Mouse (Mus musculus): ENCODE measurements around the gene Fut2.

The Fut2 gene

GRCm38 (mm10) chr7:45619592-45619991, 46.6 kb downstream of the Fut2 start:
- TF ChIP-seq GATA4 (IDR thresholded peaks at IDR 0.05; ENCODE audit: insufficient replicate concordance, low read length), result no peak

- TF ChIP-seq GATA4 (IDR thresholded peaks at IDR 0.05; ENCODE audit: insufficient replicate concordance, low read length), result no peak
Observed at GRCm38 (mm10) chr7:45618316-45618715, 47.9 kb downstream of the Fut2 start.

DNA sequence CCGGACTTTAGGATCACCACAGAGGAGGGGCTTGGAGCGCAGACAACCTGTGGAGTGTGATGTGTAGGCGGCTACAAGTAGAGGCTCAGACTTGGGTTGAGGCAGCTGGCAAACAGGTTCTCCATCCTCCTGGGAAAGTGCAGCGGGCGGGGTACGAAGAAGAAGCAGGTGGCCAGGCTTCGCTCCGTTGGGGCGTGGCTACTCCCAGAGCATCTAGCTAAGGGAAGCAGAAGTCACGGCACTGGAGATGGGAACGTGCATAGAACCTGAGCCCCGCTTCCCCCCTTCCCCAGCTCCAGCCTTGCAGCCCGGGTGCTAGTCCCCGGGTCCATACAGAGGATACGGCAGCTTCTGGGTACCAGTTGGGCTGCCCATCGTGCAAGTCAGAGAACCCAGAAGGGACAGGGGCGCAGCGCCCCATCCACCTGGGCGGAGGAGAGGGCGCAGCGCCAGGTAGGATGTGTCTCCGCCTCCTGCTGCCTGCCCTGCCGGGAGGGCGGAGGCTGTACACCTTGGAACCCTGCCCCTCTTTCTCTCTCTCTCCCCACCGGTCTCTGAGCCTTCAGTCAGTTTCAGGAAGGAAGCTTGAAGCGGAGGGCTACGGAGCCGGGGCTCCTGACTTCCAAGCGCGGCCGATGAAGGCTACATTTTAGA, 49.0 kb downstream of the Fut2 start, which contains the start of gene Fut1:
Gene Fut1 (plus strand): TSS at position 248 of the 654 bp plus-strand sequence.
- TF ChIP-seq GATA4 (IDR thresholded peaks at IDR 0.05; ENCODE audit: insufficient replicate concordance, low read length), result no peak

DNA sequence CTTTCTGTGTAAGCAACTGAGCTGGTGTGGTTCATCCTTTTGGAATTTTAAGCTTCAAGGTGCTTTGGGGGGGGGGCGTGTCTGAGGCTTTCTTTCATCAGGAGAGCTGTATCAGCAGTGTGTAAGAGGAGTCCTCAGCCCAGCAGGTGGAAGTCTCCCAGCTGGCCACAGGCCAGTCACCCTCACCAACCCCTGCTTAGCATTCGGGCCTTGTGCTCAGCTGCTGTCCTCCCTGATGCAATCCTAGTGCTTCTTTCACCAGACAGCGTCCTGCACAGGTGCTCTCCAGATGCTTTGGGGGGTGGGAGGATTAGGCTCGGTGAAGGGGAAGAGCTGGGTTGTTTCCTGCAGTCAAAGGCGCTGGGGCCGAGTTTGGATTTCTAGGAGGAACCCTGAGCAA, 49.9 kb downstream of the Fut2 start:
- no peak for TF ChIP-seq GATA4 (IDR thresholded peaks at IDR 0.05; ENCODE audit: insufficient replicate concordance, low read length)

- TF ChIP-seq GATA4 (IDR thresholded peaks at IDR 0.05; ENCODE audit: insufficient replicate concordance, low read length), result no peak
Observed at GRCm38 (mm10) chr7:45609511-45609910, 56.7 kb downstream of the Fut2 start.

DNA sequence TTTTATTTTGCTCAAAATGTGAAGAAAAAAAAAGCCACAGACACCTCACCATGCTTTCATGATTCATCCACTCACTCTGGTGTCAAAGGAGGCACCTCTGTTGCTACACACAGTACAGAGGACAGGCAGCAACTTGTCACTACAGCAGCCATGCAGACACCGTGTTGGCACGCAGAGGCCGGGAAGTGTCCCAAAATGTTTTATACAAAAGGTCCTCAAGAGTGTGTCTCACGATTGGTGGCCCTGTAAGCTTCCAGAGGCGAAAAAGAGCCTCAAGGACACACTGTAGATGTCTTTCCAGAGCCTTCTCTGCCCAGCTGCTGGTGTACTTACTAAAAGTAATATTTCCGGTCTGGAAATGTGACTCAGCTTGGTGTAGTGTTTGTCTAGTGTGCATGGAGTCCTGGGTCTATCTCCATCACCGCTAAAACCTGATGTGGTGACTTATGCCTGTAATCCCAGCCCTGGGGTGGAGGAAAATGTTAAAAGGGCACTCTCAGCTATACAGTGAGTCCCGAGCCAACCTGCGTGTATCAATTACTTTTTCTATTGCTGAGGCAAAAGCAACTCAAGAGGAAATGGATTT, 60.4 kb downstream of the Fut2 start:
- TF ChIP-seq GATA4 (IDR thresholded peaks at IDR 0.05; ENCODE audit: insufficient replicate concordance, low read length), result no peak

- no peak for TF ChIP-seq GATA4 (IDR thresholded peaks at IDR 0.05; ENCODE audit: insufficient replicate concordance, low read length)
Observed at GRCm38 (mm10) chr7:45598960-45599879, 67.0 kb downstream of the Fut2 start.

Data from liver, adult (tissue).